Mouse (Mus musculus) thymus, postnatal 10 days (tissue): ENCODE measurements around the gene Lekr1.

Experiments used
- DNase-seq, 2 experiments: peaks; one replicate each; pipeline ENCODE4 v3.0.0; 2021; ENCODE audit warnings: low spot score in 2 of 2

Gene Lekr1

GRCm38 (mm10) chr3:65873093-65873830, 207.2 kb downstream of the Lekr1 start:
- DNase-seq = no peak
